Mouse (Mus musculus) midbrain, embryonic 12.5 days (tissue): ENCODE results near the gene Zfp11. TPM values are rescaled to one million over a fixed set of nuclear protein-coding genes. Genes with fewer than 3 reads are reported as not detected.

Experiments used
- polyA plus RNA-seq: library from polyadenylated mRNA; unstranded; fragments of >200 nt; fragmentation: Nextera tagmentation; extraction: Ambion mirVana; gene quantifications from 2 replicates; pipeline ENCODE4 v1.2.1, GENCODE M21; 2016

The Zfp11 gene
- polyA plus RNA-seq, 1 experiment from 2014 or later: 7.1 TPM

Other genes with a start within 250 kb of the Zfp11 start
- 63.6 and 67.4 TPM in 2 replicates for gene Sfswap, start 168.9 kb downstream of the Zfp11 start, polyA plus RNA-seq
- 8.9 and 9.4 TPM in 2 replicates for gene Mmp17, start 85.9 kb downstream of the Zfp11 start, polyA plus RNA-seq
- not detected in 2 replicates for gene Sept14, start 38.4 kb upstream of the Zfp11 start, polyA plus RNA-seq
- gene Mrps17, start 45.4 kb upstream of the Zfp11 start, polyA plus RNA-seq: 156 and 171 TPM in 2 replicates
- 81.5 and 83.3 TPM in 2 replicates for gene Nipsnap2, start 55.0 kb upstream of the Zfp11 start, polyA plus RNA-seq
- 33.8 and 39.3 TPM in 2 replicates for gene Psph, start 117.3 kb upstream of the Zfp11 start, polyA plus RNA-seq
- 47.9 and 50.8 TPM in 2 replicates for gene Sumf2, start 176.9 kb upstream of the Zfp11 start, polyA plus RNA-seq
- gene Chchd2, start 217.4 kb upstream of the Zfp11 start, polyA plus RNA-seq: 747 and 763 TPM in 2 replicates
- 7.9 and 9.1 TPM in 2 replicates for gene Zbed5, start 225.6 kb upstream of the Zfp11 start, polyA plus RNA-seq
- gene Phkg1, start 228.4 kb upstream of the Zfp11 start, polyA plus RNA-seq: 0.18 and 0.22 TPM in 2 replicates
- gene Nupr1l, start 238.4 kb upstream of the Zfp11 start, polyA plus RNA-seq: 6.2 and 9.8 TPM in 2 replicates